Mouse (Mus musculus) spleen, adult 2 months (tissue): ENCODE data around the gene Siglecf.

Source experiments
- CTCF ChIP-seq: fragments of 200-500 bp; IDR thresholded peaks from 2 replicates; pipeline ENCODE4 v1.5.1; 2011; ENCODE audit warnings: mild to moderate bottlenecking, inconsistent platforms; ENCODE audit not compliant: insufficient read depth, insufficient read length, insufficient replicate concordance; ENCODE audit errors: extremely low read depth
- POLR2A ChIP-seq: fragments of 200-500 bp; IDR thresholded peaks from 2 replicates; pipeline ENCODE4 v1.6.1; 2011; ENCODE audit warnings: low read depth, low read length, inconsistent platforms

DNA sequence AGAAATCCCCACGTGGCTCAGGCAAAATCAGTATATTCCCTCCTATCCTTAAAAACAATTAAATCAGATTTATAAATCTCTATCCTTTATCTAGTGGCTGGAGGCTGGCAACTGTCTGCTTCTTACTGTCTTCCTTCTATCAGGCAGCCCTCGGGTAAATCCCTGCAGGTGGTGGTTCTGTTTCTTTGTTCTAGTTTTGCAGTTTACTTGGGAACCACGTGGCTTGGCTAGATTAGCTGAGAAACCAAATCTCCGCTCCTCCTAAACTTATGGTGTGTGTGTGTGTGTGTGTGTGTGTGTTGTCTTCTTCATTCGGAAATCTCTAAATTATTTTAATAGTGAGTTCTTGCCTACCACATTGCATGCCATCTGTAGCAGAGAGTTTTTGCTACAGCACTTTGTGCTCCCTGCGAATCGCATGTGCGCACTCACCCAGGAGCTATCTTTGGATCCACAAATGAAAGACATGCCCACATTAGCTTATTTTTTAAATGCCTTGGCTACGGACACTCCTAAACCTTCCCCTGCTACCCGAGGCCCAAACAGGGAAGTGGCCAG, 24.8 kb upstream of the Siglecf start:
- no peak for TF ChIP-seq POLR2A
- TF ChIP-seq CTCF = no peak
